Mouse (Mus musculus) testis, adult 2 months (tissue): ENCODE measurements around the gene Fam83c.

Experiments used
- CTCF ChIP-seq: fragments of 200-500 bp; IDR thresholded peaks from 2 replicates; pipeline ENCODE4 v1.5.1; 2012; ENCODE audit warnings: low read depth, mild to moderate bottlenecking, inconsistent platforms, low read length, moderate library complexity; ENCODE audit not compliant: control insufficient read depth, insufficient read depth, insufficient replicate concordance
- POLR2A ChIP-seq: fragments of 200-500 bp; IDR thresholded peaks from 2 replicates; pipeline ENCODE4 v1.6.1; 2012; ENCODE audit warnings: low read depth, mild to moderate bottlenecking, inconsistent platforms, low read length, moderate library complexity; ENCODE audit not compliant: control insufficient read depth

GRCm38 (mm10) chr2:155818596-155819391 lies 15.9 kb downstream of the Fam83c start:
- TF ChIP-seq POLR2A: peak; percentile 94
- TF ChIP-seq CTCF: no peak
